Comparison of ENCODE assay signal across 8 mouse cellular contexts in genomic region chr4:101234332-101234731, GRCm38 (mm10). TPM values are rescaled to one million over a fixed set of nuclear protein-coding genes. Genes with fewer than 3 reads are reported as not detected.
DNase-seq lines count a peak whose midpoint lies in the region; ATAC-seq and TF ChIP-seq lines count a peak whose summit lies in the region.

No protein-coding gene starts in this region.

- no peak for TF ChIP-seq POLR2A in thymus, adult 2 months (IDR thresholded peaks at IDR 0.05; ENCODE audit: control insufficient read depth, extremely low read depth, insufficient read depth, low read length, poor library complexity)

- H3K36me3 ChIP-seq in forebrain, postnatal 0 days (ENCODE audit: insufficient read depth) = no peaks in the 10 kb centered on the region
- H3K36me3 ChIP-seq in forebrain, embryonic 15.5 days = no peaks in the 10 kb centered on the region
- no peaks in the 10 kb centered on the region for H3K36me3 ChIP-seq in intestine, embryonic 16.5 days (ENCODE audit: control insufficient read depth, insufficient read depth, low read length)
- H3K36me3 ChIP-seq in thymus, adult 2 months (ENCODE audit: control insufficient read depth, insufficient read depth, low read length) = no peaks in the 10 kb centered on the region

- peak; percentile 69 for ATAC-seq in forebrain, postnatal 0 days
- ATAC-seq in forebrain, embryonic 15.5 days (replicated peaks) = no peak
- ATAC-seq in intestine, embryonic 16.5 days = peak; percentile 74

- no peak overlapping the region for H3K4me3 ChIP-seq in forebrain, postnatal 0 days (ENCODE audit: low read depth, low read length)
- H3K4me3 ChIP-seq in forebrain, embryonic 15.5 days = no peak overlapping the region
- H3K4me3 ChIP-seq in intestine, embryonic 16.5 days (ENCODE audit: low read length) = no peak overlapping the region
- H3K4me3 ChIP-seq in thymus, adult 2 months (ENCODE audit: control insufficient read depth, insufficient read depth, low read length) = no peak overlapping the region

- peak; percentile 48 for DNase-seq in forebrain, postnatal 0 days
- DNase-seq in NIH3T3 (ENCODE audit: low read depth) = peak; percentile 91
- peak; percentile 26 to 32 for DNase-seq in frontal cortex, postnatal 14 days (ENCODE audit: low spot score in 2 of 2)
- peak; percentile 51 to 70 for DNase-seq in left cerebral cortex, postnatal 25 days (ENCODE audit: low spot score in 2 of 2)
- DNase-seq in right cerebral cortex, adult 18-20 months = peak; percentile 71
- DNase-seq in thymus, adult 2 months = no peak

- intact Hi-C loops in left cerebral cortex, postnatal 25 days (cut with DNase I) = no loop called here

- no peak overlapping the region for H3K27ac ChIP-seq in forebrain, postnatal 0 days (ENCODE audit: low read depth, low read length)
- H3K27ac ChIP-seq in forebrain, embryonic 15.5 days (replicated peaks) = no peak overlapping the region
- peak overlapping the region; percentile 38; the same call in 1 of the 2 replicates for H3K27ac ChIP-seq in intestine, embryonic 16.5 days (ENCODE audit: low read length)
- H3K27ac ChIP-seq in thymus, adult 2 months (ENCODE audit: control insufficient read depth, insufficient read depth, low read length) = no peak overlapping the region

- H3K9ac ChIP-seq in forebrain, postnatal 0 days = no peak overlapping the region
- H3K9ac ChIP-seq in forebrain, embryonic 15.5 days (replicated peaks) = no peak overlapping the region
- H3K9ac ChIP-seq in intestine, embryonic 16.5 days (ENCODE audit: low read depth, low read length) = no peak overlapping the region

- WGBS in forebrain, postnatal 0 days = 46% methylated on average over 1 of the region's 1 CpGs
- 67% methylated on average over 1 of the region's 1 CpGs for WGBS in forebrain, embryonic 15.5 days
- WGBS in intestine, embryonic 16.5 days = 56% methylated on average over 1 of the region's 1 CpGs
- WGBS in thymus, adult 2 months = 71% methylated on average over 1 of the region's 1 CpGs

- no peaks in the 10 kb centered on the region for H3K9me3 ChIP-seq in forebrain, postnatal 0 days (ENCODE audit: low read length)
- H3K9me3 ChIP-seq in forebrain, embryonic 15.5 days = no peaks in the 10 kb centered on the region
- H3K9me3 ChIP-seq in intestine, embryonic 16.5 days (ENCODE audit: control insufficient read depth, low read length) = no peaks in the 10 kb centered on the region

- no peaks in the 10 kb centered on the region for H3K27me3 ChIP-seq in forebrain, postnatal 0 days (ENCODE audit: insufficient read depth, low read length)
- no peaks in the 10 kb centered on the region for H3K27me3 ChIP-seq in forebrain, embryonic 15.5 days
- H3K27me3 ChIP-seq in intestine, embryonic 16.5 days (replicated peaks; ENCODE audit: control insufficient read depth, insufficient read depth, low read length) = no peaks in the 10 kb centered on the region
- H3K27me3 ChIP-seq in thymus, adult 2 months (ENCODE audit: control insufficient read depth, insufficient read depth, low read length) = no peaks in the 10 kb centered on the region

- H3K4me2 ChIP-seq in forebrain, postnatal 0 days (ENCODE audit: low read depth) = no peak overlapping the region
- H3K4me2 ChIP-seq in forebrain, embryonic 15.5 days (replicated peaks) = no peak overlapping the region
- H3K4me2 ChIP-seq in intestine, embryonic 16.5 days (ENCODE audit: low read depth, low read length) = no peak overlapping the region

- no peaks in the 10 kb centered on the region for H3K4me1 ChIP-seq in forebrain, postnatal 0 days (ENCODE audit: insufficient read depth)
- H3K4me1 ChIP-seq in forebrain, embryonic 15.5 days = no peaks in the 10 kb centered on the region
- peaks cover 12% of the 10 kb centered on the region for H3K4me1 ChIP-seq in intestine, embryonic 16.5 days (ENCODE audit: control insufficient read depth, insufficient read depth, low read length)
- peaks cover 22% of the 10 kb centered on the region for H3K4me1 ChIP-seq in thymus, adult 2 months (replicated peaks; ENCODE audit: control insufficient read depth, insufficient read depth, low read length)

- TF ChIP-seq CTCF in forebrain, postnatal 0 days (IDR thresholded peaks at IDR 0.05; ENCODE audit: low read depth) = no peak
- no peak for TF ChIP-seq CTCF in thymus, adult 2 months (IDR thresholded peaks at IDR 0.05; ENCODE audit: borderline replicate concordance, control insufficient read depth, extremely low read depth, insufficient read depth, low read length, poor library complexity)

RNA-seq across cellular contexts. Expression of gene Jak1, which starts 30.8 kb away (rescaled TPM):
- total RNA-seq in forebrain, postnatal 0 days (2014; rRNA removed) = 63.1 and 71.1 TPM in 2 replicates
- 57.2 and 68.7 TPM in 2 replicates for polyA plus RNA-seq in forebrain, postnatal 0 days (2015; fragmentation: Nextera tagmentation; extraction: Ambion mirVana)
- polyA plus RNA-seq in forebrain, embryonic 15.5 days (2015; fragmentation: Nextera tagmentation; extraction: Ambion mirVana) = 46.5 and 51.3 TPM in 2 replicates
- 66.7 and 67.9 TPM in 2 replicates for polyA plus RNA-seq in intestine, embryonic 16.5 days (2015; fragmentation: Nextera tagmentation; extraction: Ambion mirVana)
- 100 to 1,000 TPM; 122 to 124 TPM for total RNA-seq in left cerebral cortex, postnatal 25 days (2021)
- polyA plus RNA-seq in thymus, adult 2 months (2012; rRNA removed) = 97.7 and 109 TPM in 2 replicates
